Mouse (Mus musculus) heart, adult 2 months (tissue): ENCODE measurements around the gene Glmp.

Source experiments
- CTCF ChIP-seq: fragments of 200-600 bp; IDR thresholded peaks from 2 replicates; pipeline ENCODE4 v1.8.1; 2022; ENCODE audit warnings: antibody characterized with exemption, mild to moderate bottlenecking, moderate library complexity
- POLR2A ChIP-seq: fragments of 200-500 bp; IDR thresholded peaks from 2 replicates; pipeline ENCODE4 v1.6.1; 2011; ENCODE audit warnings: mild to moderate bottlenecking, low read depth, low read length, control low read depth; ENCODE audit not compliant: insufficient read depth

DNA sequence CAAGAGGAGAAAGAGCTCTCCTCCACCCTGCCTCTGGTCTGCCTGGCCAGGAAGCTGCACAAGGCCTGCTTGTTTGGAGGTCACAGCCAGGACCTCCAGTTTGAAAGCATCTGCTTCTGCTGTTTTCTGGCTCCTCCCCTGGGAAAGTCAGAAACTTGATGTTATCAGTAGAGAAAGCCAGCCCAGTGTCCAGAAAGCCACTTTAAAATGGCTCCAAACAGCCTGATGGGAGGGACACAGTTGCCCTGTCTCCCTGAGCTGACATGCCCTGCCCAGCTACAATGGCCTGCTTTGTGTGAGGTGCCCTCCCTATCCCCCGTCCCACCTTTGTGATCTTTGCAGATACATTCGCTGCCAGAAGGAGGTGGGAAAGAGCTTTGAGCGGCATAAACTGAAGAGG, 35.2 kb downstream of the Glmp start:
- TF ChIP-seq CTCF: no peak
- no peak for TF ChIP-seq POLR2A
